Comparison of ENCODE assay signal across 30 mouse cellular contexts in the genomic region with DNA sequence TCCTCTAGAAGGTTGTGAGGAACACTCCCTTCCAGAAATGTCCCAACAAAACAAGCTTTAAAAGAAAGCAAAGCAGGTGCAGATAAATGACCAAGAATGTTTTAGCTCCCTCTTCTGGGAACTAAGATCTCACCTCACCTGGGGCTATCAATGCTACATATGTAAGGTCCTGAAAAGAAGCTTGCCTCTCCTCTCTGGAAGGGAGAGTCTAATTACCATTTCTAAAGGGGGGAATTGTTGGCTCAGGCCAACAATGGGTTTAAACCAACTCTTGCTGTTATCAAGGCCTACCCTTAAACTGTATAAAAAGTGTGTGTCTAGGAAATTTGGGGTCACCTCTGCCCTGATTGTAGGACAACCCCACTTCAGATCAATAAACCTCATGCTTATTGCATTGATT.
"Had no signal": no experiment of that assay in that cellular context is flagged by ENCODE, and none has a peak within 500 bp of the region (broad histone marks: within the 10 kb centered on the region; RNA-seq: fewer than 3 reads in every experiment).

No protein-coding gene starts in this region.

- H3K36me3 ChIP-seq: heart, embryonic 12.5 days; heart, embryonic 13.5 days; heart, embryonic 15.5 days; hindbrain, embryonic 10.5 days; hindbrain, embryonic 12.5 days; hindbrain, embryonic 13.5 days; hindbrain, embryonic 15.5 days; intestine, embryonic 15.5 days; kidney, embryonic 15.5 days had no signal

- H3K9me3 ChIP-seq: heart, embryonic 12.5 days; heart, embryonic 13.5 days; heart, embryonic 15.5 days; hindbrain, embryonic 10.5 days; hindbrain, embryonic 12.5 days; hindbrain, embryonic 13.5 days; hindbrain, embryonic 15.5 days; intestine, embryonic 15.5 days; kidney, embryonic 15.5 days had no signal

- DNase-seq: heart, postnatal 10 days; heart, postnatal 14 days; heart, postnatal 36 days; heart, postnatal 4 days; kidney, adult 11 months; kidney, adult 18-20 months; kidney, adult 2 months; kidney, adult 8-10 months; kidney, adult 9 months; kidney, postnatal 10 days; kidney, postnatal 14 days; kidney, postnatal 25 days; kidney, postnatal 36 days; kidney, postnatal 4 days; layer of hippocampus, adult 9-11 months; layer of hippocampus, postnatal 36 days had no signal

- H3K9ac ChIP-seq: heart, embryonic 12.5 days; heart, embryonic 13.5 days; heart, embryonic 15.5 days; hindbrain, embryonic 12.5 days; hindbrain, embryonic 13.5 days; hindbrain, embryonic 14.5 days; hindbrain, embryonic 15.5 days; intestine, embryonic 15.5 days; kidney, embryonic 15.5 days had no signal

- H3K4me3 ChIP-seq: heart, embryonic 12.5 days; heart, embryonic 13.5 days; heart, embryonic 15.5 days; hindbrain, embryonic 10.5 days; hindbrain, embryonic 12.5 days; hindbrain, embryonic 13.5 days; hindbrain, embryonic 15.5 days; intestine, embryonic 15.5 days; kidney, embryonic 15.5 days; layer of hippocampus, adult 2 months; left cerebral cortex, adult 2 months had no signal

- H3K4me1 ChIP-seq: heart, embryonic 12.5 days; heart, embryonic 13.5 days; heart, embryonic 15.5 days; hindbrain, embryonic 10.5 days; hindbrain, embryonic 12.5 days; hindbrain, embryonic 13.5 days; hindbrain, embryonic 15.5 days; intestine, embryonic 15.5 days; kidney, embryonic 15.5 days had no signal

- H3K27ac ChIP-seq: heart, embryonic 13.5 days; heart, embryonic 15.5 days; hindbrain, embryonic 10.5 days; hindbrain, embryonic 12.5 days; hindbrain, embryonic 13.5 days; hindbrain, embryonic 14.5 days; hindbrain, embryonic 15.5 days; hindbrain, postnatal 0 days; intestine, embryonic 15.5 days; kidney, embryonic 15.5 days; kidney, postnatal 0 days; layer of hippocampus, adult 2 months; left cerebral cortex, adult 2 months had no signal
